Mouse (Mus musculus) limb, embryonic 15.5 days (tissue): Measurements from ENCODE around the gene Fam169a. TPM values are rescaled to one million over a fixed set of nuclear protein-coding genes. Genes with fewer than 3 reads are reported as not detected.
A peak's percentile ranks its signal among the peaks of the same experiment; 100 is the strongest.

ENCODE experiments used
- ATAC-seq: fragments of 200-750 bp; cut with Nextera tagmentation; 2 replicates; pipeline ENCODE4 v1.8.0; 2017; ENCODE audit warnings: low read depth, moderate TSS enrichment; ENCODE audit not compliant: insufficient number of reproducible peaks, low FRiP score, low TSS enrichment
- H3K27ac ChIP-seq: fragments of 300-500 bp; sonication (generic); 2 replicates; pipeline ENCODE4 v1.5.1; 2015; ENCODE audit warnings: moderate library complexity, mild to moderate bottlenecking, inconsistent platforms
- H3K27me3 ChIP-seq: fragments of 300-500 bp; sonication (generic); 2 replicates; pipeline ENCODE4 v1.6.1; 2015; ENCODE audit warnings: inconsistent platforms
- H3K36me3 ChIP-seq: fragments of 300-500 bp; sonication (generic); 2 replicates; pipeline ENCODE4 v1.6.1; 2015; ENCODE audit warnings: inconsistent platforms
- H3K4me1 ChIP-seq: fragments of 300-500 bp; sonication (generic); 2 replicates; pipeline ENCODE4 v1.6.1; 2015; ENCODE audit warnings: inconsistent platforms
- H3K4me2 ChIP-seq: fragments of 300-500 bp; sonication (generic); 2 replicates; pipeline ENCODE4 v1.6.1; 2015; ENCODE audit warnings: mild to moderate bottlenecking, inconsistent platforms
- H3K4me3 ChIP-seq: fragments of 300-500 bp; sonication (generic); 2 replicates; pipeline ENCODE4 v1.5.1; 2015; ENCODE audit warnings: mild to moderate bottlenecking, inconsistent platforms
- H3K9ac ChIP-seq: fragments of 300-500 bp; sonication (generic); 2 replicates; pipeline ENCODE4 v1.6.1; 2015; ENCODE audit warnings: inconsistent platforms
- H3K9me3 ChIP-seq: fragments of 300-500 bp; sonication (generic); 2 replicates; pipeline ENCODE4 v1.6.1; 2016; ENCODE audit warnings: inconsistent platforms
- WGBS: fragments of 180-500 bp; shearing (Covaris S2); methylation state at CpG from one replicate; pipeline ENCODE4 v1.1.7; 2015; 5-methylcytosine and 5-hydroxymethylcytosine counted together
- polyA plus RNA-seq: library from polyadenylated mRNA; unstranded; fragments of >200 nt; fragmentation: Nextera tagmentation; extraction: Ambion mirVana; gene quantifications from 2 replicates; pipeline ENCODE4 v1.2.1, GENCODE M21; 2015

Fam169a gene
- polyA plus RNA-seq = 1.2 and 1.6 TPM in 2 replicates

DNA sequence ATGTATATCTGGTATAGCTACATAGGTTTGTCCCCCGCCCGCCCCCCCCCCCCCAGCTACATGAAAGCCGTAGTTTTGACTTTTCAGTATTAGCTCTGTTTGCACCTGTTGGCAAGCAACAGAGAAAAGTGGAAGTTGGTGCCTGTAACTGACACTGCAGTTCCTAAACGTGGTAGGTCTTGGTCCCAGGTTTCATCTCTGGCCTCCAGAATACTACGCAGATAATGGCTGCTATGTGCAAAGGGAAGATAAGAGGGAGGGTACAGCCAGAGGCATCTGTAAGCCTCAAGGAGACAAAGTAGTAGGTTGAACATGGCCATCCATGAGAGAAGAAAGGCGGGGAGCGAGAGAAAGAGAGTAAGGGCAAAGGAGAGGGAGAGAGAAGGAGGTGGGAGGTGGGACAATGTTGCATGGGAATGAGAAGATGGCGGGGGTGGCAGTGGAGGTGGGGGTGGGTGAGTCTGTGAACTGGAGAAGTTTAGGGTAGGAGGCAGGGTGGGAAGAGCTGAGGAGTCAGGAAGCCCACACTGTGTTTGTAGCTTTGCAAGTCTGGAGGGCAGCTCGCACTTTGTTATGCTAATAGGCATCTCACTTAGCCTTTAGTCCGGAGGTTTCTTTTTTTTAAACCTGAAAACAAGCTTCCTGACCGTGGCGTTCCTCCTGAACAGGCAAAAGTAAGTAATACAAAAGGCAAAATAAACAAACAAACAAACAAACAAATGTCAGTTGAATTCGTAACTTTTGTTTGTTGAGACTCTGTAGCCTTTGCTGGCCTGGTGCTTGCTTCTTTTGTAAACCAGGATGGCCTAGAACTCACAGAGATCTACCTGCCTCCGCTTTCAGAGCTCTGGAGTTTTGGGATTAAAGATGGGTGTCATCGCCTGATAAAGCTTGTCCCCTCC is at the start of gene Fam169a:
Gene Fam169a (plus strand): TSS at position 638 of the 902 bp plus-strand sequence.
- Histone ChIP-seq H3K9ac (no peak within 1 kb of the TSS), H3K36me3 (no peaks in the 10 kb centered on the region), H3K9me3 (no peaks in the 10 kb centered on the region), H3K4me3 (no peak within 1 kb of the TSS), H3K4me2 (no peak within 1 kb of the TSS), H3K27me3 (peaks cover 22% of the 10 kb centered on the region), H3K27ac (no peak within 1 kb of the TSS), H3K4me1 (0 out of 2 replicates have a peak, but pooled peaks cover 9% of the 10 kb centered on the region)
- ATAC-seq = no peak
- WGBS = 64% methylated on average over 15 of the region's 15 CpGs

GRCm38 (mm10) chr13:97017711-97018110 is 49.4 kb upstream of the Fam169a start:
- ATAC-seq = no peak
- Histone ChIP-seq H3K27me3 (no peaks in the 10 kb centered on the region), H3K9me3 (no peaks in the 10 kb centered on the region), H3K4me2 (no peak overlapping the region), H3K27ac (no peak overlapping the region), H3K4me1 (no peaks in the 10 kb centered on the region), H3K9ac (no peak overlapping the region), H3K4me3 (no peak overlapping the region), H3K36me3 (no peaks in the 10 kb centered on the region)
- 77% methylated on average over 3 of the region's 3 CpGs for WGBS

GRCm38 (mm10) chr13:97020122-97020521 is 47.0 kb upstream of the Fam169a start:
- Histone ChIP-seq H3K4me1 (no peaks in the 10 kb centered on the region), H3K27me3 (no peaks in the 10 kb centered on the region), H3K4me2 (no peak overlapping the region), H3K36me3 (no peaks in the 10 kb centered on the region), H3K9me3 (no peaks in the 10 kb centered on the region), H3K4me3 (no peak overlapping the region), H3K27ac (no peak overlapping the region), H3K9ac (no peak overlapping the region)
- WGBS = 65% methylated on average over 5 of the region's 5 CpGs
- ATAC-seq = no peak

DNA sequence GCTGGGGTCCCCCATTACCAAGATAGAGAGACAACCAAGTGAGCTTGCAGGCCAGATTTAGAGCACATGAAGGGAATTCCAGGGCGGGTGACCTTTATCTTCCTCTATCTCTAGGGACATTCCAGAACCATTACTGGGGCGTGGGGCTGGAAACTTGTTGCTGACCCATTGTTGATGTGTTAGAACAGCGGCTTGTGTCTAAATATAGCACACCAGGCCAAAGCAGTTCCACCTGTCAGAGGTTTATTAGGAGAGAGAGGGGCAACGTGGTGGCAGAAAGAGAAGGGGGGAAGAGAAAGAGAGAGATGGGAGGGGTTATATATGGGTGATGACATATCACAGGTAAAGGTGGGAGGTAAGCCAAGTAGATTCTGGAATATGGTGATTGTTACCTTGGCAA is 45.2 kb upstream of the Fam169a start:
- WGBS = 48% methylated on average over 4 of the region's 4 CpGs
- no peak overlapping the region for H3K4me2 ChIP-seq
- H3K27ac ChIP-seq = no peak overlapping the region
- H3K9me3 ChIP-seq = no peaks in the 10 kb centered on the region
- H3K4me1 ChIP-seq = no peaks in the 10 kb centered on the region
- ATAC-seq = no peak
- no peak overlapping the region for H3K9ac ChIP-seq
- H3K36me3 ChIP-seq = no peaks in the 10 kb centered on the region
- no peak overlapping the region for H3K4me3 ChIP-seq
- no peaks in the 10 kb centered on the region for H3K27me3 ChIP-seq

- H3K36me3 ChIP-seq = no peaks in the 10 kb centered on the region
- WGBS = 85% methylated on average over 13 of the region's 13 CpGs
- peak; percentile 52; the same call in 1 of the 2 replicates for ATAC-seq
Observed at GRCm38 (mm10) chr13:97030075-97030474, 37.0 kb upstream of the Fam169a start.

GRCm38 (mm10) chr13:97034262-97034661 is 32.8 kb upstream of the Fam169a start, which contains the start of gene 1700029F12Rik:
Gene 1700029F12Rik (minus strand): TSS chr13:97034362.
- WGBS = 73% methylated on average over 2 of the region's 2 CpGs
- Histone ChIP-seq H3K36me3 (no peaks in the 10 kb centered on the region), H3K4me1 (no peaks in the 10 kb centered on the region), H3K9ac (no peak within 1 kb of the TSS), H3K9me3 (no peaks in the 10 kb centered on the region), H3K4me2 (no peak within 1 kb of the TSS), H3K4me3 (no peak within 1 kb of the TSS), H3K27me3 (no peaks in the 10 kb centered on the region), H3K27ac (no peak within 1 kb of the TSS)
- ATAC-seq = no peak

More at GRCm38 (mm10) chr13:97030075-97030474, 37.0 kb upstream of the Fam169a start:
- Histone ChIP-seq H3K9ac (no peak overlapping the region), H3K27me3 (no peaks in the 10 kb centered on the region), H3K27ac (no peak overlapping the region), H3K4me3 (no peak overlapping the region), H3K4me2 (no peak overlapping the region), H3K4me1 (no peaks in the 10 kb centered on the region), H3K9me3 (no peaks in the 10 kb centered on the region)

- Histone ChIP-seq H3K27ac (no peak overlapping the region), H3K4me2 (no peak overlapping the region), H3K4me3 (no peak overlapping the region), H3K27me3 (no peaks in the 10 kb centered on the region), H3K9me3 (no peaks in the 10 kb centered on the region), H3K4me1 (no peaks in the 10 kb centered on the region), H3K36me3 (no peaks in the 10 kb centered on the region), H3K9ac (no peak overlapping the region)
- WGBS = 78% methylated on average over 6 of the region's 6 CpGs
- no peak for ATAC-seq
Observed at GRCm38 (mm10) chr13:97051158-97051557, 15.9 kb upstream of the Fam169a start.

GRCm38 (mm10) chr13:97052667-97053066 is 14.4 kb upstream of the Fam169a start:
- H3K27me3 ChIP-seq = no peaks in the 10 kb centered on the region
- no peak for ATAC-seq
- H3K9ac ChIP-seq = no peak overlapping the region
- H3K9me3 ChIP-seq = no peaks in the 10 kb centered on the region
- no peaks in the 10 kb centered on the region; the same call in 1 of the 2 replicates for H3K4me1 ChIP-seq
- H3K4me3 ChIP-seq = no peak overlapping the region
- H3K4me2 ChIP-seq = no peak overlapping the region
- 17% methylated on average over 11 of the region's 11 CpGs for WGBS
- no peak overlapping the region for H3K27ac ChIP-seq
- no peaks in the 10 kb centered on the region for H3K36me3 ChIP-seq

GRCm38 (mm10) chr13:97053844-97054243 is 13.2 kb upstream of the Fam169a start:
- H3K27me3 ChIP-seq = no peaks in the 10 kb centered on the region
- no peaks in the 10 kb centered on the region; the same call in 1 of the 2 replicates for H3K4me1 ChIP-seq
- H3K9me3 ChIP-seq = no peaks in the 10 kb centered on the region
- no peak overlapping the region for H3K27ac ChIP-seq
- no peak overlapping the region for H3K9ac ChIP-seq
- no peak overlapping the region for H3K4me2 ChIP-seq
- H3K4me3 ChIP-seq = no peak overlapping the region
- no peaks in the 10 kb centered on the region for H3K36me3 ChIP-seq
- peak; percentile 24; the same call in 1 of the 2 replicates for ATAC-seq
- WGBS = 73% methylated on average over 8 of the region's 8 CpGs

GRCm38 (mm10) chr13:97057817-97058216 is 9.3 kb upstream of the Fam169a start:
- no peak overlapping the region for H3K27ac ChIP-seq
- H3K36me3 ChIP-seq = no peaks in the 10 kb centered on the region
- H3K9ac ChIP-seq = no peak overlapping the region
- 37% methylated on average over 4 of the region's 4 CpGs for WGBS
- no peaks in the 10 kb centered on the region for H3K27me3 ChIP-seq
- H3K4me2 ChIP-seq = no peak overlapping the region
- no peaks in the 10 kb centered on the region for H3K9me3 ChIP-seq
- ATAC-seq = no peak
- no peaks in the 10 kb centered on the region; the same call in 1 of the 2 replicates for H3K4me1 ChIP-seq
- no peak overlapping the region for H3K4me3 ChIP-seq

- no peaks in the 10 kb centered on the region for H3K36me3 ChIP-seq
- WGBS = 91% methylated on average over 6 of the region's 6 CpGs
- H3K4me1 ChIP-seq = peaks cover 4% of the 10 kb centered on the region; the same call in 1 of the 2 replicates
- H3K9me3 ChIP-seq = no peaks in the 10 kb centered on the region
- no peak overlapping the region for H3K27ac ChIP-seq
- H3K4me3 ChIP-seq = no peak overlapping the region
- H3K9ac ChIP-seq = no peak overlapping the region
- H3K27me3 ChIP-seq = no peaks in the 10 kb centered on the region
- no peak overlapping the region for H3K4me2 ChIP-seq
- no peak for ATAC-seq
Observed at GRCm38 (mm10) chr13:97059746-97060145, 7.3 kb upstream of the Fam169a start.

DNA sequence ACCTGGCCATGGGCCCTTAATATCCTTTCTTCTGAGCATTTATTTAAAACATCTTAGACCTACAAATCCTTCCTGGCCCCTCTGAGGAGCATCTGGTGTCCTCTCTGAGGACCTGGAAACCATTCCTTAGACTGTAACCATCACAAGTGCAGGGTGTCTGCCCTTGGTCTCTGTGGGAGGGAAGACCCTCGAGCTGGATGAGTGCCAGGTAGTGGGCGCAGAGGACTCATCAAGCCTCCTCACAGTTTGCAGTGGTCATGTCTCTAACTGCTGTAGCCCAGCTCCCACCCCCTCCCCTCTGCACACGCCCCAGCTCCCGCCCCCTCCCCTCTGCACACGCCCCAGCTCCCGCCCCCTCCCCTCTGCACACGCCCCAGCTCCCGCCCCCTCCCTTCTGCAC is 6.8 kb upstream of the Fam169a start:
- no peaks in the 10 kb centered on the region for H3K36me3 ChIP-seq
- no peak overlapping the region for H3K4me3 ChIP-seq
- H3K27me3 ChIP-seq = no peaks in the 10 kb centered on the region
- ATAC-seq = no peak
- no peak overlapping the region for H3K27ac ChIP-seq
- 44% methylated on average over 3 of the region's 8 CpGs for WGBS
- no peaks in the 10 kb centered on the region for H3K9me3 ChIP-seq
- no peak overlapping the region for H3K9ac ChIP-seq
- H3K4me2 ChIP-seq = no peak overlapping the region
- H3K4me1 ChIP-seq = peaks cover 4% of the 10 kb centered on the region; the same call in 1 of the 2 replicates
